Mouse (Mus musculus) adrenal gland, adult (tissue): ENCODE results near the gene Fndc3b.

ENCODE experiments used
- DNase-seq, 2 experiments: peaks; one replicate each; pipeline ENCODE4 v3.0.0; 2022 to 2023; ENCODE audit warnings: low spot score in 1 of 2; ENCODE audit not compliant: inconsistent age in 2 of 2

Fndc3b gene

GRCm38 (mm10) chr3:27561921-27562320 lies 149.2 kb downstream of the Fndc3b start:
- no peak for DNase-seq

DNA sequence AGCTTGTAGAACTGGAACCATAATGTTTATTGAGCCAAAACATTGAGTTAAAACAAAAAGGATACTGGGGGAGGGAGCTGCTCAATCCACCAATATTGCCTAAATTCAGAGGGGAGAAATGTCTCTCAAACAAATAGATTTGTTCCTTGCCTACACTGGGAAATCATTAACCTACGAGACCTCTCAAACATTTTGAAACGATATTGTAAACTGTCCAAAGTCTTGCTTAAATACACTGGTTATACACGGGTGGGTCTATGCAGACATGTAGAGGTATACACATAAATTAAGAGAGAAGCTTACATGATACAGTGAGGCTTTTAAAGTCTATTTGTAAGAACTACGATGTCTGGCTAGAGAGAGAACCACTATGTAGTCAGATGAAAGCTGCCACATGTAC lies 151.8 kb downstream of the Fndc3b start:
- no peak for DNase-seq

- DNase-seq: no peak
Observed at GRCm38 (mm10) chr3:27557100-27558004, 153.8 kb downstream of the Fndc3b start.

GRCm38 (mm10) chr3:27555401-27555940 lies 155.6 kb downstream of the Fndc3b start:
- no peak for DNase-seq

- DNase-seq: no peak
Observed at GRCm38 (mm10) chr3:27554325-27554724, 156.8 kb downstream of the Fndc3b start.

- no peak for DNase-seq
Observed at GRCm38 (mm10) chr3:27553781-27554180, 157.3 kb downstream of the Fndc3b start.

DNA sequence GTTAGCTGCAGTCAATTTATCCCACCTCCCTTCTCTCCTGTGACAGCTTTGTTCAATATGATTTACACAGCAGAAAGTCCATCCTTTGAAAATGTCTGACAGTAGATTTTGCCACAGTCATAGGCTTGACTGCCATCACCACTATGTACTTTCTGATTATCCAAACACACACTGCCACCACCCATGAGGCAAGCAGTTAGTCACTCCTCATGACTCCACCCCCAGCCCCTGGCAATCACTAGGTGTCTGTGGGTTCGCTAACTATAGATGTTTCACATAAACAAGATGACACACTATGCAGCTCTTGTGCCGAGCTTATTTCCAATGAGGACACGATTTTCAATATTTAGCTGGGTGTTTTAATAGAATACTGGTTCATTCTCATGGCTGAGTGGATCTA lies 160.1 kb downstream of the Fndc3b start:
- DNase-seq: no peak

DNA sequence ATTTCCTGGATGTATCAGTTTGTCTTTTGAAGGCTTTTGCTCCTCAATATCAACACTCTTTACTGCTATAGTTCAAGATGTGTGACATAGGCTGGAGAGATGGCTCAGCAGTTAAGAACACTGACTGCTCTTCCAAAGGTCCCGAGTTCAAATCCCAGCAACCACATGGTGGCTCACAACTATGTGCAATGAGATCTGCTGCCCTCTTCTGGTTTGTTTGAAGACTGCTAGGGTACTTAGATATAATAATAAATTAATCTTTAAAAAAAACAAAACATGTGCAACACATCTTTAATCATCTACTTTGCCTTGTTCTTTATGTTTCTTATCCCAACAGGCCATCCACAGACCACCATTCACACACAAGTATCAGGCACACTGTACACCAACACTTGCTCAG lies 160.7 kb downstream of the Fndc3b start:
- DNase-seq: no peak

DNA sequence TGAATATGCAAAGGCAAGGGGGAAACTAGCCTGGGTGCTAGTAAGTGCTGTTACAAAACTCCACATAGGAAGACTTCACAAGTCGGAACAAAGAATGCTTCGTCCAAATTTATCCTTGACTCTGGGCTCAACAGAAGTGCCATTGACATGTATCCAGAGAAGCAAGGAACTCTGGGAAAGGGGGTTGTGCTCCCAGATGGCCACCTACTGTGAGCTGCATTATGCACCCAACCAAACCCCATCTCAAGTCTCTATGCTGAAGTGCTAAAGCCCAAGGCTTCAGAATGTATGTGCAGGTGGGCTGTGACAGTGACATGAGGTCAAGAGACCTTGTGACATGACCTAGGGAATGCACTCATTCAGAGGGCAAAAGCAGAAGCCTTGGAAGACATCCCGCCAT lies 165.5 kb downstream of the Fndc3b start:
- no peak for DNase-seq

- DNase-seq: no peak
Observed at GRCm38 (mm10) chr3:27544061-27544460, 167.0 kb downstream of the Fndc3b start.

DNA sequence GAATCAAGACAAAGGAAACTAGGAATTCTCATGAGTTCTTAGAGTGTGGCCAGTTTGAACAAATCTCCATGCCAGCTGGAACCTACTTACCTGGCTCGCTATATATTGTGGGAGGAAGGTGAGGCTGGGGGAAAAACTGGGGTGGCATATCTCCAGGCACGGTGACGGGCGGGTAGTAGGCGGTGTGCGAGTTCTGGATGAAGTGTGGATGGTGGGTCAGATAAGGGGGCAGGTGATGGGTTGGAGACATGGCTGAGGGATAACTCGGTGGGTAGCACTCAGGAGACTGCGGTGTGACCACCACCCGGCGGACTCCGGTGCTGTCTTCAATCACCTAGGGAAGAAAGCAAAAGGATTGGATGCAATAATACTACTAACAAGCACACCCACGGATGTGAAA lies 169.3 kb downstream of the Fndc3b start:
- DNase-seq: no peak

DNA sequence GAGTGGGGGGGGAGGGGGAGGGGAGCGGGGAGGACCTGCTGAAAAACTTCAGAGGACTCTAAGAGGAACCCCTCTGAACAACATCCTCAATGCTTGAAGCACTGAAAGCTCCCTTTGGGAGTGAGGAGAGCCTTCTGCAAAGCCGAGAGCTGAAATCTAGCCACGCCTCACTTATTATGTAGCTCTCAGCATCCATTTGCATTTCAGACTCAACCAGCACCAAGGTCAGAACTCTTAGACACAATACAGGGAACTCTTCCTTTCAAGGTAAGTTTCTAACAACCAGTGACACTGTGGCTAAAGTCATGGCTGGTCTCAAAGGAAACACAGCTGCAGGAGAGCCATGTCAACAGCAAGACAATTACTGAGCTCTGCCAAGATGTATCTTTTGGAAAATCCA lies 169.9 kb downstream of the Fndc3b start:
- DNase-seq: no peak

- DNase-seq: peak in 1 of 2 experiments; percentile 58
Observed at GRCm38 (mm10) chr3:27534208-27534607, 176.9 kb downstream of the Fndc3b start.

- DNase-seq: no peak
Observed at GRCm38 (mm10) chr3:27533721-27534120, 177.4 kb downstream of the Fndc3b start.

GRCm38 (mm10) chr3:27531993-27532392 lies 179.1 kb downstream of the Fndc3b start:
- peak in 1 of 2 experiments; percentile 65 for DNase-seq

- peak; percentile 33 to 72 for DNase-seq
Observed at GRCm38 (mm10) chr3:27530370-27530769, 180.7 kb downstream of the Fndc3b start.

- DNase-seq: peak; percentile 64 to 83
Observed at GRCm38 (mm10) chr3:27529221-27530051, 181.7 kb downstream of the Fndc3b start.

DNA sequence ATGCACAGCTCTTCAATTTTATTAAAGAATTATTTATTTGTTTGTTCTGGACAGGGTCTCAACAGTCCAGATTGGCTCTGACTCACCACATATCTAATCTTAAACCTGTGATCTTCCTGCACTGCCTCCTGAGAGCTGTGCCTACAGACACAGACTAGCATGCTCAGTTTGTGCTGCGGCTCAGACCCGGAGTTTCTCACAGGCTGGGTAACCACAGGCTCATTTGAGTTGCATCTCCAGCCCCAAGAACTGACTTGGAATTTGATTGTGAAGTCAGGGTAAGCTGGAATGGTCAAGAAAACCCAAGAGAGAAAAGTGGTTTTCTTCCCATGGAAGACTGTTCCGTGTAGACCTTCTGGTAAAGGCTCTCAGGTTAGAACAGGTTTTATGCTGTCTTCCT lies 184.1 kb downstream of the Fndc3b start:
- DNase-seq: no peak

GRCm38 (mm10) chr3:27523176-27523936 lies 187.8 kb downstream of the Fndc3b start:
- DNase-seq: no peak

DNA sequence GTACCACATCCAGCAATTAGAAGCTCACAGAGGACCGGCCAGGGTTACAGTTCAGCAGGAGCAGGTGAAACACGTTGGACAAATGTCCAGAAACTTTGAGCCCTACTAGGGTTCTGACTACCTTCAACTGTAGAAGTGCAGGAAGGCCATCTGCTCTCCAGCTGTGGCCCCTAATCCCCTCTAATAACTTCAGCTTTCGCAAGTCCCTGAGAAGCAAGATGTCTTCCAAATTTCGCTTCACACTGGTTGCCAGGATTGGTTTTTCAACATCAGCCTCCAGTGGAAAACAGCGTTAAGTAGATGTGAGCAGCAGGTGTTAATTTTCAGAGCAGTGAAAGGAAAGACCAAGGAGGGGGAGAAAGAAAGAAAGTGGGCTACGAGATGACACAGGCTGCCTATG lies 190.7 kb downstream of the Fndc3b start:
- no peak for DNase-seq

DNA sequence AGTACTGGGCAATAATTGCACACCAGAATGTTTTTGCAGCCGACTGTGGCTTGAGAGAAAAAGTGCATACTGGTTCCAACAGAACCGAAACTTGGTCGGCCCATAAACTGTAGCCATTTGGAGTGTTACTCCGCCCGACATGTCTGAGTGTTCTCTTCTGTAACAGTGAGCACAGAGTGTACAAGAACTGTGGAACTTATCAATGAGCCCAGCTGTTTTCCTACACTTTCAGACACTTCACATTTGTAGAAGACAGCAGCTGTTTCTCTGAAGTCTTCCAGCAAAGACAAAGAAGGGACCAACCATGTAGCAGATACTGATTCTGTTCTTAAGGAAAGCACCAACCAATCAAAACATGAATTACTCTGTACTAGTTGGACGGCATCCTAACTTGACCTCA lies 191.6 kb downstream of the Fndc3b start:
- no peak for DNase-seq
